8 mouse cellular contexts compared by ENCODE assay signal in the genomic region with DNA sequence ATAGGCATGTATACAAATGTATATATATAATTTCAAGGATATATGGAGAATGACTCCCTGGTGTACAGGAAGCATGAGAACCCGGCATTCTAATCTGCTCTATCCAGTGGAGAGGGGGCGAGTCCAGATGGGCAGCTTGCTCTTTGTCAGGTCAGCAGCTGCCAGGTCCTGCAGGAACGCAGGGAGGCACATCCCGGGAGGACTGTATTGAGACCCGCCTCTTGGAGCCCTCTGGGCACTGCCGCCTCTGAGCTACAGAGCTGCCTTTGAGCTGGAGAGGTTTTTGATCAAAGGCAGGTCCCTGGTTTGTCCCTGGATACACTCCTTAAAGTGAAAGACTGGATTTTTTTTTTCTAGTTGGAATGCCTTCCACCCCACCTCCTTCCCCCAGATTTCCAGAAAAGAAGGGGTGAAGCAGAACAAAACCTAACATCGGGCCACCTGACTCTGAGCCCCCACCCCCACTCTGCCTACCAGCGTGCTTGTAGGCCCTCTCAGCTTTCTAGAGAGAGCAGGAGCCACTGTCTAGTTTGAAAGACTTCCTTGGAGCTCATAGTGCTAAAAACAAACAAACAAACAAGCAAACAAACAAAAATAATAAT. TPM values are rescaled to one million over a fixed set of nuclear protein-coding genes. Genes with fewer than 3 reads are reported as not detected.
DNase-seq lines count a peak whose midpoint lies in the region; ATAC-seq and TF ChIP-seq lines count a peak whose summit lies in the region.
"Had no signal": no experiment of that assay in that cellular context is flagged by ENCODE, and none has a peak within 500 bp of the region (broad histone marks: within the 10 kb centered on the region; RNA-seq: fewer than 3 reads in every experiment).

Gene Lamp5, plus strand, starts transcription at position 552 of the 602 bp plus-strand sequence.

- TF ChIP-seq EP300 in liver, postnatal 0 days (IDR thresholded peaks at IDR 0.05; ENCODE audit: low read depth): no peak

- DNase-seq in layer of hippocampus, adult 2 months (ENCODE audit: low spot score in 2 of 2): no peak
- DNase-seq in layer of hippocampus, adult 9-10 months (ENCODE audit: low spot score): no peak
- peak; percentile 72 for DNase-seq in forebrain, embryonic 11.5 days (ENCODE audit: low spot score)
- DNase-seq in left cerebral cortex, adult 8-10 months (ENCODE audit: low spot score in 2 of 2): no peak
- no peak for DNase-seq in gastrocnemius, postnatal 36 days
- DNase-seq in liver, postnatal 0 days: no peak
- DNase-seq: liver, embryonic 13.5 days had no signal

- H3K27me3 ChIP-seq in forebrain, embryonic 11.5 days (ENCODE audit: control insufficient read depth, insufficient read depth, low read length): peaks cover 2% of the 10 kb centered on the region; the same call in 1 of the 2 replicates
- H3K27me3 ChIP-seq in liver, postnatal 0 days (ENCODE audit: insufficient read depth, low read length): peaks cover 4% of the 10 kb centered on the region; the same call in 1 of the 2 replicates

- peaks cover 8% of the 10 kb centered on the region; the same call in 1 of the 2 replicates for H3K4me1 ChIP-seq in forebrain, embryonic 11.5 days (replicated peaks; ENCODE audit: control insufficient read depth, insufficient read depth, low read length)
- H3K4me1 ChIP-seq in olfactory bulb, adult 2 months (ENCODE audit: control insufficient read depth, insufficient read depth, low read length): peaks cover 12% of the 10 kb centered on the region
- H3K4me1 ChIP-seq in liver, postnatal 0 days (ENCODE audit: insufficient read depth): no peaks in the 10 kb centered on the region
- H3K4me1 ChIP-seq: liver, embryonic 13.5 days had no signal

- peak within 1 kb of the TSS; percentile 62 for H3K27ac ChIP-seq in layer of hippocampus, adult 2 months
- H3K27ac ChIP-seq in forebrain, embryonic 11.5 days (ENCODE audit: low read depth, low read length): no peak within 1 kb of the TSS
- no peak within 1 kb of the TSS for H3K27ac ChIP-seq in olfactory bulb, adult 2 months (ENCODE audit: insufficient read depth, low read depth, low read length)
- no peak within 1 kb of the TSS for H3K27ac ChIP-seq in liver, postnatal 0 days (ENCODE audit: low read depth)
- H3K27ac ChIP-seq: liver, embryonic 13.5 days had no signal

- H3K4me3 ChIP-seq in layer of hippocampus, adult 2 months: peak within 1 kb of the TSS; percentile 38
- H3K4me3 ChIP-seq in forebrain, embryonic 11.5 days (ENCODE audit: low read depth, low read length): peak within 1 kb of the TSS; percentile 3; the same call in 1 of the 2 replicates
- H3K4me3 ChIP-seq in olfactory bulb, adult 2 months (ENCODE audit: insufficient read depth, low read depth, low read length): peak within 1 kb of the TSS; percentile 19
- no peak within 1 kb of the TSS for H3K4me3 ChIP-seq in liver, postnatal 0 days (ENCODE audit: low read depth, low read length)
- H3K4me3 ChIP-seq: liver, embryonic 13.5 days had no signal

- no peaks in the 10 kb centered on the region for H3K9me3 ChIP-seq in forebrain, embryonic 11.5 days (ENCODE audit: control insufficient read depth, low read length)
- H3K9me3 ChIP-seq in liver, postnatal 0 days (ENCODE audit: low read length): no peaks in the 10 kb centered on the region
- H3K9me3 ChIP-seq: liver, embryonic 13.5 days had no signal

- 0% methylated on average over 8 of the region's 8 CpGs for WGBS in forebrain, embryonic 11.5 days
- 24% methylated on average over 8 of the region's 8 CpGs for WGBS in olfactory bulb, adult 2 months
- WGBS in liver, postnatal 0 days (ENCODE audit: insufficient replicate concordance): 19% methylated on average over 8 of the region's 8 CpGs

- no peak for TF ChIP-seq CTCF in layer of hippocampus, adult 2 months (conservative IDR thresholded peaks at IDR 0.05)
- no peak for TF ChIP-seq CTCF in olfactory bulb, adult 2 months (IDR thresholded peaks at IDR 0.05; ENCODE audit: insufficient read depth, low read depth, low read length)
- TF ChIP-seq CTCF in liver, postnatal 0 days (IDR thresholded peaks at IDR 0.05; ENCODE audit: low read depth): no peak

- intact Hi-C loops in gastrocnemius, postnatal 36 days (cut with DNase I): no loop called here

- no peak within 1 kb of the TSS for H3K9ac ChIP-seq in forebrain, embryonic 11.5 days (ENCODE audit: low read length)
- H3K9ac ChIP-seq in liver, postnatal 0 days (replicated peaks): no peak within 1 kb of the TSS
- H3K9ac ChIP-seq: liver, embryonic 13.5 days had no signal

- no peaks in the 10 kb centered on the region for H3K36me3 ChIP-seq in forebrain, embryonic 11.5 days (ENCODE audit: control insufficient read depth, insufficient read depth, low read length)
- H3K36me3 ChIP-seq in liver, postnatal 0 days (replicated peaks; ENCODE audit: insufficient read depth, low read length): no peaks in the 10 kb centered on the region
- H3K36me3 ChIP-seq: liver, embryonic 13.5 days had no signal

- ATAC-seq in forebrain, embryonic 11.5 days (replicated peaks; ENCODE audit: low FRiP score): peak; percentile 72
- ATAC-seq in liver, postnatal 0 days: no peak

- no peak for TF ChIP-seq POLR2A in olfactory bulb, adult 2 months (IDR thresholded peaks at IDR 0.05; ENCODE audit: insufficient read depth, low read depth, low read length)

- H3K4me2 ChIP-seq in forebrain, embryonic 11.5 days (ENCODE audit: low read depth, low read length, severe bottlenecking): peak within 1 kb of the TSS; percentile 32
- H3K4me2 ChIP-seq in liver, postnatal 0 days (ENCODE audit: low read depth, low read length): no peak within 1 kb of the TSS
- H3K4me2 ChIP-seq: liver, embryonic 13.5 days had no signal

RNA-seq across cellular contexts. Expression of gene Lamp5, which starts in this region (rescaled TPM):
- total RNA-seq in layer of hippocampus, adult 2 months (2021): 10 to 100 TPM; 52.2 to 53.3 TPM
- polyA plus RNA-seq in forebrain, embryonic 11.5 days (2014; fragmentation: Nextera tagmentation; extraction: Ambion mirVana): 3.0 and 3.6 TPM in 2 replicates
- total RNA-seq in left cerebral cortex, adult 8-10 months (2022): 100 to 1,000 TPM; 191 to 219 (median 203) TPM
- not detected in 2 replicates for polyA plus RNA-seq in olfactory bulb, adult 2 months (2012; ENCODE audit: insufficient read depth, insufficient read length, low replicate concordance, missing spikeins)
- not detected for total RNA-seq in gastrocnemius, postnatal 36 days (2021)
- polyA plus RNA-seq in liver, postnatal 0 days (2015; fragmentation: Nextera tagmentation; extraction: Ambion mirVana): 0.21 TPM in 1 of 2 replicates, not detected in the other

Comparison
In these comparisons a context has a peak if more than half of its experiments do, and no peak if none do; other contexts are left out.
1. RNA of gene Lamp5 (total RNA-seq): 191 to 219 TPM in left cerebral cortex, adult 8-10 months and 52.2 to 53.3 TPM in layer of hippocampus, adult 2 months; not detected in gastrocnemius, postnatal 36 days; every median in the first group is over 10 times any median in the second.